Mouse (Mus musculus): ENCODE results near the gene Prss2.

DNA sequence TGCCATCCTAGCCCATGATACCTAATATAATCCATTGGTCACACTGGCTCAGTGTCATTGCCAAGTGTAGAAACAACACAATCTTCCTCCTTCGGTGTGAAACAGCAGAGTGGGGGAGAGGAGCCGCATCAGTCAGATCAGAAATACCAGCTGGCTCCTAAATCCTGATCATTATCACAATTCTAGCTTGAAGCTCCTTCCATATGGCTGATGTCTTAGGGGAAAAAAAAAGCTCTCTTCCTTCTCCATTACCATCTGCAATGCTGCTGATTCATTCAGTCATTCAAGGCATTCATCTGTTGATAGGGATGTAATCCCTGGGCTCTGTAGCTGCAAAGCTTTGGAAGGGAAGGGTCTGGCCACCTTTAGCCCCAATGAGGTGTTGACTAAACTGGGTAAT, 38.7 kb downstream of the Prss2 start:
- TF ChIP-seq CTCF (IDR thresholded peaks at IDR 0.05; ENCODE audit: low read depth) (no peak), EP300 (IDR thresholded peaks at IDR 0.05; ENCODE audit: low read depth) (no peak)
